Mouse (Mus musculus) cerebellum, postnatal 4 days (tissue): ENCODE measurements at regions not wholly inside any gene's neighbourhood (a gene's known extent, or its start where the extent isn't known, plus 50 kb on each side); places are given as distances from the start of the nearest gene placed in this dataset.

Source experiments
- DNase-seq, 2 experiments: peaks; one replicate each; pipeline ENCODE4 v3.0.0; 2022; ENCODE audit warnings: low spot score in 2 of 2, mixed read lengths in 1 of 2

DNA sequence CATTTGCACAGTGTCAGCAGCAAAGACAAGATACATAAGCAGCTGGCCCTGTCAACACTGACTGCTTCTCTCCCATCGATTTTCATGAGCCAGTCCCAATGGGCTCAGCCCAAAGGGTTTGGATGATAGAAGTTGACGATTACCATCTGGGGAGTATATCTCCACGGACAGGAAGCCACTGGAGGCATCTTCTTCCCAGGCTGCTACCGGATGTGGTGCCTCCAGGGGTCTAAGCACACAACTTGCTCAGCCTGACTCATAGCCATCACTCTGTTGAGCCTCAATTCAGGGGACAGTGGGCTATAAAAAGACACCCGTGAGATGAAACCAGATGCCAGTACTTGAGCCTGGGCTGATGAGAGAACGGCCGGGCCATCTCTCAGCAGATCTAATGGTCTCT is 71.1 kb upstream of the Hif1a start:
- no peak for DNase-seq

DNA sequence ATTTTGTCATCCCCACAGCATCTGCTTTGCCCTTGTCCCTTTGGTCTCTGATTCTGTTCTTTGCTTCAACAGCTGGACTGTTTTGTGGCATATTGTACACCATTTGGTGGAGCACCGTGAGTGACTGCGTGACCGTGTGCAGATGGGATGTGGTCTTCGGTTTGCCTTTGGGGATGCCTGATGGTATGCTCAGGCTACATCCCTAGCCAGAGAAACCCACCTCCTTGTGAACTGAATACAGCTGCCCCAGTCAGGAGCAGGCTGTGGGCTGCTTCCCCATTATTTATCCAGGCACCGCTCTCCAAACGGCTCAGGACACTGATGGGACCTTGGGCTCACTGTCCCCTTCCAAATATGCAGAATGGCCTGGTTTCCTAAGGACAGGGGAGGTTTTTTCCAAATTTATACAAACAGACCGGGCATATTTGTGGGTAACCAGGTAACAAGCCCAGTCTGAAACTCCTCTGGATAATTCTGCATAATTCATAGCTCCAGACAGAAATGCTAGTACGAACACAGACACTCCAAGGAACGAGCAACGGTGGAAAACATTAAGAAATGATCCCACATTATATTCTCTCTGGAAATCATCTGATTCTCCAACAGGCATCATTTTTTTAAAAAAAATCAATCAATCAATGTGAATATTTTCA is 70.5 kb upstream of the Hif1a start:
- DNase-seq = no peak

DNA sequence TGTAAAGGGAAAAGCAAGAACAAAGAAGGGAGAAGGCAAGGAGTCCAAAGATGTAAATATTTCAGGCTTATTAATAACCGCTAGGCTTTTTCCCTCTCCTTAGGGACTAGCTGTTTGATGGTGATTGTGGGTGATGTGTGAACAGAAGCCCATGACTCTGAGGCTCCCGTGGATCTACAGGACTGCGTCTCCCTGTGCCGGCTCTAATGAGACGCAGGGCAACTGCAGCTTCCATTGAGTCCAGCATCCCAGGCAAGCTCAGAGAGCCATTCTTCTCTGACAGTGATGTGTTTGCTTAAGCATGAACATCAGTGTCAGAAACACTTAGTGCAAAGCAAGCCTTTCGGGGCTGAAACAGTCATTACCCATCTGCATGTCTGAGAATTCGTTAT is 70.0 kb upstream of the Hif1a start:
- peak in 1 of 2 experiments; percentile 6 for DNase-seq

DNA sequence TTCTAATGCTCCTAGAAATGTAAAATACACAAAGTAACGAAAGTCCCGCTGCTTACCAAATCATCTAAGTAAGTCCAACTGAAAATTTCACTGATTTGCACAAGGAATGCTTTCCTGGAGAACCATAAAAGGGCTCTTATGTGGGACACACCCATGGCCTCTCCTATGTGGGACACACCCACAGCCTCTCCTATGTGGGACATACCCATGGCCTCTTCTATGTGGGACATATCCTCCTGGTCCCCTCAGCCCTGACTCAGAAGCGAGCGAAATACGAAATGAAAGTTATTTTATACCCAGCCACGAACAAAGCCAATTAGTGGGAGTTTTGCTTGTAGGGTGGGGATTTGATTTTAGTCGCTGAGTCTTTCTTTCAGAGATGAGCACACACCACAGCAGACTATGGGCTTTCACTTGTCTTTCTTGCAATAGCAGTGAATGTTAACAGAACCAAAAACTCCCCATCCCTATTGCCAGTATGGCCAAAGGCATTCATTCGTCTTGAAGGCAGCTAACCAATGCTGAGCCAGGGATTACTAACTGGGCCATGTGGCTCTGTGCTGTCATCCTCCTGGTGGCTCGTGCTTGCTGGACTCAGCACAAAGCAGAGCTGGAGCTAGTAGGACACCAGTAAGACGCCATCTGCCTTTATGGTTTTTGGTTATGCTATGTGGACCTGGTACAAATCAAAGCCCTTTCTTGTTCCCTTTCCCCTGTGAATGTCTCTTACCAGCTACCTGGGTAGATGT is 69.4 kb upstream of the Hif1a start:
- no peak for DNase-seq

DNA sequence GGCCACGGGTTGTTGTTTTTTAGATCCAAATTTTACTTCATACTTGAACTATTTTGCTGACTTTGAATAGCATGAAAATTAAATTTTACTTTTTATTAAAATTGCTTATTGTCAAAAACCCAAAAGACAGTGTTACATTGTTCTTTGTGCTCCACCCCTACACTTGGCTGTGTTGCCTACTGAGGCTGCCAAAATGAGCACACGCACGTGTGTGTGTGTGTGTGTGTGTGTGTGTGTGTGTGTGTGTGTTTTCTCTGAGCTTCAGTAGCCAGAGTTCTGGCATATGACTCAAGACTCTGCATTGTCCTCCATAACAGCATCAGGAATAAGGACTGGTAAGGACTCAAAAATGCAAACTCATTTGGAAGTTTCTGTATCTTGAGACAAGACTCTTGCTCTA is 68.4 kb upstream of the Hif1a start:
- DNase-seq = no peak

DNA sequence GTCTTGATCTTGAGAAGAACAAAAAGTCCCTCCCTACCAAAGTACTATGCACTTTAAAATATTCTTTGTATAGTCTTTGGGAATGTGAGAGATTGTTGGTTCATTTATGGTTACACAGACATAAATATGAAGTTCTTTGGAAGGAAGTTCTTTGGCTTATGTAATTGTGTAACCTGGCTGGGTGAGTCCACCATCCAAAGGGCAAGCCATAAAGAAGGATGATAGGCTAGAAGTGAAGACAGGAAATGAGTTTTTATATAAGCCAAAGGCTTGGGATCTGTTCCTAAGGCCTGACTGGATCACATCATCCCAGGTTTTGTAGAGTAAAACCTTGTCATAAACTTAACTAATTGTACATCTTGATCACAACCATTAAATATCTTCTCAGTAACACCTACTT is 65.0 kb upstream of the Hif1a start:
- DNase-seq = no peak

DNA sequence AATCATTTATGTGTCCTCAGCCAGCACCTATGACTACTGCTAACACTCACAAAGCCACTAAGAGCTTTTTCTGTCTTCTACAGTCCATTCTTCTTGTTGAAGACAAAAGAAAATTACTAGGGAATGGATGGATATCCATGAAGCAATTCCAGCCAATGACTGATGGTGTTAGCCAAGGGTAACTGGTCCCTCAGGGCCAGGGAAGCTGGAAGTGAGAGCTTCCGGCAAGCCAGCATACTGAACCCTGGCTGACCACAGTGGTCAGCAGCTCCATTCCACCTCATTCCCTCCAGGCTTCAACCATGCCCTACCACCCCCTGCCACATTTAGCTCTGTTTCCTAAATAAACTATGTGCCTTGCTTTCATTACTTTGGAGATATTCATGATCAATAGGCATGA is 64.1 kb upstream of the Hif1a start:
- DNase-seq = no peak

DNA sequence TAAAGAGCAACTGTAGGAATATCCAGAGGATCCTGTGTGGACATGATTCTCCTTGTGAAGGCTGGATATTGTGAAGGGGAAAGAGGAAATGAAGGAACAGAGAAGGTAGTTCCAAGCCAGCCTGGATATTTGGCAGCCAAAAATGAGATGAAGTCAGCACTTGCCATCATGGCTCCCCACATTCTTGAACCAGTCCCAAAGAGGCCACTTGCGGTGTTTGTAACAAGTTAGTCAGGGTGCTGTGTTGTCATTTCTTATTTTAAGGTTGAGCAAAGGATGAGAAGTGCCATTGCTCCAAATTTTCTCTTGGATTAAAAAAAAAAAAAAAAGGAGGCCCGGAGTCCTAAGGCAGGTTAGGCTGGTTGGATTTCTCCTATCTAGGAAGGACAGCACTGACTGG is 63.3 kb upstream of the Hif1a start:
- DNase-seq = no peak

DNA sequence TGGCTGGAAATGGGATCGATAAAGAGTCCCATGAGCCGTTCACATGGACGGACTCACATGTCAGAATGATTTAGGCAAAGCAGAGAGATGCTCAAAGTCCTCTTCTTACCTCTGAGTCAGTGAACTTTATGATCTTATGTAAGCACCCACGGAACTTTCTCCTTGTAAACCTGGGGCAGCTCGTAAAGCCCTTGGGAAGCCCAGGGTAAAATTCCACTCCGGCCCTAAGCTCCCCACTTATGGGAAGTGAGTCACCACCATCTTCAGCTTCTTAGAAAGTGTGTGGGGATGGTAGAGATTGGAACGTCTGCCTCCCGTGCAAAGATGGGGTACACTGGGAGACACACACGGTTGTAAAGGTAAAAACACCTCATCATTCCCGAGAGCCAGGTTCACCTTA is 62.8 kb upstream of the Hif1a start:
- DNase-seq = no peak

DNA sequence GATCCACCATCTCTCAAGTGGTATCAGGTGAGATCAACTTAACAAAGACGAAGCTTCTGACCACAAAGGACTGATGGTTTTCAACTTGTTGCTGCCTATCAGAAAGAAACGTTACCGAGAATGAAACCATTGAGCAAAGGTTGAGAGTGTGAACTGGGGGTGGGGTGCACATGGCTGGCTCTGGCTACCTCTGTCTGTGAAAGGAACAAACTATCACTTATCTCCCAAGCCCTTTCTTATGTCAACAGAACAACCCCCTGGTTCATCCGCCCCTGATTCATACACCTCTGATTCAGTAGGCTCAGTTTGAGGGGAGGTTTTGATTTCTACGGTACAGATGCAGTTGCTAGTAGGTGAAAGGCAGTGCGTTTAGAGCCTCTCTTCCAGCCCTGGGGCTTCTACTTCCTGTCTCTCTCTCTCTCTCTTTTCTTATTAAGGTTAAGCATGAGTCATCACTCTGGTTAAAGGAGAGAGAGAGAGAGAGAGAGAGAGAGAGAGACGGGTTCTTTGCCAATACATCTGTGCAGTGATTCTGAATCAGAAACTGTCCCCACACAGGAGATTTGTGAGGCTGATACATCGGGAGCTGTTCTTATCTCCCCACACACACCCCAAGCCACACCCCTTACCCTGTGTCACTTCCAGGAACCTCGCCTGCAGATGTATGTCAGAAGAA is 59.0 kb upstream of the Hif1a start:
- no peak for DNase-seq

DNA sequence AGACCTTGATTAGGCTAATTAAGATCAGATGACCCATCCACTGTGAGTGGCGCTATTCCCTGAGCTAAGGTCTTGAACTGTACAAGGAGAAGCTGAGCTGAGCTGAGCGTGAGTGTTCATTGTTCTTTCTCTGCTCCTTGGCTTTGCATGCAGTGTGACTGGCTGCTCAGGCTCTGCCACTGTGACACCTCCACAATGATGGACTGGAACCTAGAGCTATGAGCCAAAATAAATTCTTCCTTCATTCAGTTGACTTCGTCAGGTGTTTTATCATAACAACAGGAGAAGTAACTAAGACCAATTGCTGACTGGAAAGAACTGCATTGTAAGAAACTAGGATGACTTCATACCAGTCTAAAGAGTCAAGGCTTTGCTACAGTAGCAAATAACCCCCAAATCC is 56.4 kb upstream of the Hif1a start:
- DNase-seq = no peak

DNA sequence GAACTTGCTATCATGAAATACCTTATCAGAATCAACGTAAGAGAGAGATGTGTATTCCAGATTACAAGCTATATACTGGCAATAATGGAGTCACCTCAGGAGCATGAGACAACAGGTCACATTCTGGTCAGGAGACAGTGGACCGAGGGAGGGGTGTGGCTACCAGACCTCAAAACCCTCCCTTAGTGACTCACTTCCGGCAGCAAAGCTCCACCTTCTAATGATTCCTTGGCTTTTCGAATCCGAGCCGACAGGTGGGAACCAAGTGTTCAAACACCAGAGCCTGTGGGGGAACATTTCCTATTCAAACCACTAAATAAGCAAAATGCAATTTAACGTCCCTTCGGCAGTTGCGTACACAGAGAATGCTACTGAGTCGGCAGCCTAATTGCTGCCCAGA is 54.5 kb upstream of the Hif1a start:
- DNase-seq = no peak

DNA sequence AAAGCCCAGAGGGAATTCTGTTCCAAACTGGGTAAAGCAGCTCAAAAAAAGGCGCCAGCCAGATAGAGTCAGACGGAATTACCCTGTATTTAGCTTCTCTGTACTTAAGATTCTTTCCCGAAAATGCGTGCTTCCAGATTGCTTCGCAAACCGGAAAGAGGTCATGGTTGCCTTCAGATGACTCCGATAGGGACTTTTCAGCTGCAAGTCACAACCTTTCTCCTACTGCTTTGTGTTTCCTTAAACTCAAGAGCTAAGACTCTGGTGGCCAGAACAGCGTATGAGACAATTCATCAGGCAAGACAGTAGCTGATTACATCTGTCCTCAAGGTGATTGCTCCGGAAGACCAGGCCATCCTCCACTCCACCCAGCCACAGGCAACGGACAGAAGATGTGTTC is 53.8 kb upstream of the Hif1a start:
- DNase-seq = no peak

DNA sequence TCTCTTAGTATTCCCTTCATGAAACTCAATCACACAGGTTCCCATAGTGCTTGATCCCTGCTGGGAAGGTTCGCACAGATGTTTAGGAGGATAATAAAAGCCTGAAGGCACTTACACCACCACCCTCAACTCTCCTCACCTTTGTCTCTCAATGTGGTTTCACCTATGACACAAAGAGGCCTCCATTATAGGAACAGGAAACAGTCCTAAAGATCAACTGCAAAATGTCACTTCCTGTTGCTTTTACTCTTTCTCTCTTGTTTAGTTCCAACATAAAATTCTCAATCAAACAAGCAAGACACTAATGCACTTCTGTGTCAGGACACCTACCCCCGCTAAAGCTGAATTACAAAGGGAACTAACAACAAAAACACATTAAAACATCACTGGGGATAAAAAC is 50.3 kb upstream of the Hif1a start:
- DNase-seq = no peak
